Mouse (Mus musculus): ENCODE measurements around the gene St6galnac5.

GRCm38 (mm10) chr3:152917579-152917978 is 64.5 kb downstream of the St6galnac5 start:
- TF ChIP-seq CTCF (IDR thresholded peaks at IDR 0.05; ENCODE audit: extremely low read depth, insufficient read length, insufficient replicate concordance, low read depth, low read length) (no peak), POLR2A (IDR thresholded peaks at IDR 0.05; ENCODE audit: low read depth, low read length) (no peak)

Data from small intestine, adult 2 months (tissue).